Mouse (Mus musculus): ENCODE results near the gene Dock8. TPM values are rescaled to one million over a fixed set of nuclear protein-coding genes. Genes with fewer than 3 reads are reported as not detected.

Gene Dock8
- polyA plus RNA-seq, 2 experiments = 4.8 to 8.3 TPM

DNA sequence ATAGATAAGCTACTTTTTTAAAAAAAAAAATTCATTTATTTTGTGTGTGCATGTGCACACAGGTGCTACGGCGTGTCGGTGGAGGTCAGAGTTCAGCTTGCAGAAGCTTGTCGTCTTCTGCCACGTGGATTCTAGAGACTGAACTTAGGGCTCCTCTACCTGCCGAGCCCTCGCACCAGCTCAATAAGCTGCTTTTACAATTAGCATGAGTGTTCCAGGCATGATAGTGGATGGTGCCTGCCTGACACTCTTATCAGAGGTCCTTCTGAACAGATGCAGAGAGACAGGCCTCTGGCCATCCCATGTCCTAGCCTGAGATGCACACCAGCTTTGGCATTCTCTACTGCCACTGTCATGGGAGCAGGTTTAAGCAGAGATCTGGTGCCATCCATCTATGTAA lies 55.7 kb downstream of the Dock8 start:
- no peak overlapping the region for H3K4me3 ChIP-seq (replicated peaks; ENCODE audit: low read length)
- no peaks in the 10 kb centered on the region for H3K27me3 ChIP-seq (ENCODE audit: control insufficient read depth, insufficient read depth, low read length)
- WGBS = 90% methylated on average over 7 of the region's 7 CpGs
- no peak overlapping the region for H3K4me2 ChIP-seq (replicated peaks; ENCODE audit: low read depth, low read length, severe bottlenecking)
- DNase-seq (ENCODE audit: low spot score) = no peak
- no peaks in the 10 kb centered on the region for H3K9me3 ChIP-seq (ENCODE audit: control insufficient read depth, low read length)
- no peak for TF ChIP-seq POLR2A (IDR thresholded peaks at IDR 0.05; ENCODE audit: borderline replicate concordance, extremely low read depth, insufficient read depth, insufficient read length)
- no peak overlapping the region for H3K27ac ChIP-seq (replicated peaks; ENCODE audit: low read depth, low read length)
- peaks cover 2% of the 10 kb centered on the region; the same call in 1 of the 2 replicates for H3K4me1 ChIP-seq (ENCODE audit: control insufficient read depth, insufficient read depth, low read length)
- H3K9ac ChIP-seq (ENCODE audit: low read depth, low read length, severe bottlenecking) = no peak overlapping the region
- no peaks in the 10 kb centered on the region for H3K36me3 ChIP-seq (ENCODE audit: control insufficient read depth, insufficient read depth, low read length)
- no peak for ATAC-seq (ENCODE audit: low FRiP score, low read depth)

DNA sequence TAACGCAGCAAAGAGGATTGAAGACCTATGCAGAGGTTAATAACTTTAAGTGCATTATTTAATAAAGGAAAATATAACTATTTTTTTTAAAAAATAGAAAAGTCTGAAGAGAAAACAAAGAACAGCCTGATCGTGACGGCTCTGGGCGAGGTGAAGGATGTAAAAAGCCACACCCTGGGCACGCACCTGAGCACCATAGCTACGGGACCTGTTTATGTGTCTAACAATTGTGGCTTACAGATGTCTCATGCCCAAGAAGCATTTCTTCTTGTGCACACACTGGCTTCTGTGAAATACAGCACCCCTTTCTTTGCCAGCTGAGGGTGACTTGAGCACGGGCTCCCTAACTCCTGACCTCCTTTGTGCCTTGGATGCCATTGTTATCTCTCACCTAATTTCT lies 56.2 kb downstream of the Dock8 start:
- H3K27me3 ChIP-seq (ENCODE audit: control insufficient read depth, insufficient read depth, low read length) = no peaks in the 10 kb centered on the region
- H3K4me1 ChIP-seq (ENCODE audit: control insufficient read depth, insufficient read depth, low read length) = peaks cover 6% of the 10 kb centered on the region
- no peak for TF ChIP-seq POLR2A (IDR thresholded peaks at IDR 0.05; ENCODE audit: borderline replicate concordance, extremely low read depth, insufficient read depth, insufficient read length)
- no peak overlapping the region for H3K27ac ChIP-seq (replicated peaks; ENCODE audit: low read depth, low read length)
- H3K9me3 ChIP-seq (ENCODE audit: control insufficient read depth, low read length) = no peaks in the 10 kb centered on the region
- 83% methylated on average over 7 of the region's 7 CpGs for WGBS
- H3K4me2 ChIP-seq (replicated peaks; ENCODE audit: low read depth, low read length, severe bottlenecking) = no peak overlapping the region
- no peak for DNase-seq (ENCODE audit: low spot score)
- no peak overlapping the region for H3K9ac ChIP-seq (ENCODE audit: low read depth, low read length, severe bottlenecking)
- no peak for ATAC-seq (ENCODE audit: low FRiP score, low read depth)
- H3K36me3 ChIP-seq (ENCODE audit: control insufficient read depth, insufficient read depth, low read length) = no peaks in the 10 kb centered on the region
- H3K4me3 ChIP-seq (replicated peaks; ENCODE audit: low read length) = no peak overlapping the region

DNA sequence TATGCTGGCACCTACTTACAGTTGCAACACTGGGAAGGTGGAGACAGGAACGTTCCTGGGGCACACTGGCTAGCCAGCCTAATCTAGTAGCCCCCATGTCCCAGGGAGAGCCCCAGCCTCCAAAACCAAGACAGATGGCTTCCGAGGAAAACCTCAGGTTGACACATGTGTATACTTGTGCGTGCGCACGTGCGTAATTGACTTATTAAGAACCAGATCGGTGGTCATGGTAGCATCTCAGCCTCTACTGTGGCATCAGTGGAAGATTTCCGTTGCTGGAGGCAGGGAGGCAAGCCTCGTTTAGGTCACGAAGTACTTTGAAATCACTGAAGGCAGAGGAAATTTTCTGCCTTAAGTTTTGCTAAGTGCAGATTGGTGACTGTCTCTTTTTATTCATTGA lies 56.9 kb downstream of the Dock8 start:
- ATAC-seq (ENCODE audit: low FRiP score, low read depth) (no peak), DNase-seq (ENCODE audit: low spot score) (no peak)
- WGBS = 83% methylated on average over 10 of the region's 10 CpGs
- no peak overlapping the region for H3K9ac ChIP-seq (ENCODE audit: low read depth, low read length, severe bottlenecking)
- H3K4me3 ChIP-seq (replicated peaks; ENCODE audit: low read length) = no peak overlapping the region
- no peaks in the 10 kb centered on the region for H3K27me3 ChIP-seq (ENCODE audit: control insufficient read depth, insufficient read depth, low read length)
- TF ChIP-seq POLR2A (IDR thresholded peaks at IDR 0.05; ENCODE audit: borderline replicate concordance, extremely low read depth, insufficient read depth, insufficient read length) = no peak
- no peak overlapping the region for H3K27ac ChIP-seq (replicated peaks; ENCODE audit: low read depth, low read length)
- H3K36me3 ChIP-seq (ENCODE audit: control insufficient read depth, insufficient read depth, low read length) = no peaks in the 10 kb centered on the region
- no peaks in the 10 kb centered on the region for H3K9me3 ChIP-seq (ENCODE audit: control insufficient read depth, low read length)
- H3K4me2 ChIP-seq (replicated peaks; ENCODE audit: low read depth, low read length, severe bottlenecking) = no peak overlapping the region
- peaks cover 6% of the 10 kb centered on the region for H3K4me1 ChIP-seq (ENCODE audit: control insufficient read depth, insufficient read depth, low read length)

DNA sequence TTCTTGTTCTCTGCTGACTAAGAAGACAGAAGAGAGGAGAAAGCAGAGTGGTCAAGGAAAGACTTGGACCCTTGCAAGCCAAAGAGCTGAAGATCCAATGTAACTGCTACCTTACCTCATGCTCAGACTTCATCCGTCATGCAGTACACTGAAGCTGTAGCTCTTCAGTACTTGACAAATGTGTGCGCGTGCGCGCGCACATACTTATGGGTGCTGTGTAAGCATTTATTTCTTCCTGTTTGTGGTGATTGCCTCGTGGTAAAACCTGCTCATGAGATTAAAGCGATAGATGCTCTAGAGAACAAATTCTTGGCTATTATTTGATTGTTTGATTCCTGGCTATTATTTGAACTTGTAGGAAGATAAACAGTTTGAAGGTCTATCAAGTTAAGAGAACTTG lies 58.5 kb downstream of the Dock8 start:
- H3K4me2 ChIP-seq (replicated peaks; ENCODE audit: low read depth, low read length, severe bottlenecking) = no peak overlapping the region
- H3K9me3 ChIP-seq (ENCODE audit: control insufficient read depth, low read length) = no peaks in the 10 kb centered on the region
- no peak for ATAC-seq (ENCODE audit: low FRiP score, low read depth)
- 88% methylated on average over 8 of the region's 8 CpGs for WGBS
- H3K4me1 ChIP-seq (ENCODE audit: control insufficient read depth, insufficient read depth, low read length) = peaks cover 6% of the 10 kb centered on the region
- H3K27me3 ChIP-seq (ENCODE audit: control insufficient read depth, insufficient read depth, low read length) = no peaks in the 10 kb centered on the region
- no peak for TF ChIP-seq POLR2A (IDR thresholded peaks at IDR 0.05; ENCODE audit: borderline replicate concordance, extremely low read depth, insufficient read depth, insufficient read length)
- no peak overlapping the region for H3K9ac ChIP-seq (ENCODE audit: low read depth, low read length, severe bottlenecking)
- H3K4me3 ChIP-seq (replicated peaks; ENCODE audit: low read length) = no peak overlapping the region
- DNase-seq (ENCODE audit: low spot score) = no peak
- H3K36me3 ChIP-seq (ENCODE audit: control insufficient read depth, insufficient read depth, low read length) = no peaks in the 10 kb centered on the region
- H3K27ac ChIP-seq (replicated peaks; ENCODE audit: low read depth, low read length) = no peak overlapping the region

DNA sequence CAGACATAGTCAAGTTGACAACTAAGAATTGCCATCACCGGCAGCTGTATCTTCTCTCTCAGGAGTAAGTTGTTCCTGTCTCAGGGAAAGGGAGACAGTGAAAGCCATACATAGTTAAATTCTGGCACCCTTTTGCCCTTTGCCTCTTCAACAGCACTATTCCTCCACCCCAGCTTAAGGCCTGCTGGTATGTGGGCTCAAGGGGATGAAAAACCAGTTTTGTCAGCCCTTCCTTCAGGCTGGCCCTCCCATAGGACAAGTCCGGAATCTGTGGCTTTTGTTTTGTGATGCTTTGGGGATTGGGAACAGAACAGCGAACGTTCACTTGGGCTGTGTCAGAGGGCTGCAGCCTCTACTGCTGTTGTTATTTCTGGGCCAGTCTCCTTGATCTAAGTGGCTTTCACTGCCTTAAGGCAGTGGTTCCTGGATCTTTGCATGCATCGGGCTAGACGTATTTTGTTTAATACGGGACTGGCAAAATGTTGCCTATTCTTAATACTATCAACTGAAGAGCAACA lies 60.6 kb downstream of the Dock8 start:
- no peak for ATAC-seq (ENCODE audit: low FRiP score, low read depth)
- no peak overlapping the region for H3K9ac ChIP-seq (ENCODE audit: low read depth, low read length, severe bottlenecking)
- no peak for DNase-seq (ENCODE audit: low spot score)
- H3K36me3 ChIP-seq (ENCODE audit: control insufficient read depth, insufficient read depth, low read length) = no peaks in the 10 kb centered on the region
- H3K4me3 ChIP-seq (replicated peaks; ENCODE audit: low read length) = 0 out of 2 replicates have a peak overlapping the region, but pooled peaks have one; percentile 1
- peak overlapping the region; percentile 40; the same call in 1 of the 2 replicates for H3K4me2 ChIP-seq (replicated peaks; ENCODE audit: low read depth, low read length, severe bottlenecking)
- WGBS = 64% methylated on average over 7 of the region's 7 CpGs
- no peaks in the 10 kb centered on the region for H3K27me3 ChIP-seq (ENCODE audit: control insufficient read depth, insufficient read depth, low read length)
- H3K27ac ChIP-seq (replicated peaks; ENCODE audit: low read depth, low read length) = no peak overlapping the region
- no peak for TF ChIP-seq POLR2A (IDR thresholded peaks at IDR 0.05; ENCODE audit: borderline replicate concordance, extremely low read depth, insufficient read depth, insufficient read length)
- H3K9me3 ChIP-seq (ENCODE audit: control insufficient read depth, low read length) = no peaks in the 10 kb centered on the region
- H3K4me1 ChIP-seq (ENCODE audit: control insufficient read depth, insufficient read depth, low read length) = peaks cover 6% of the 10 kb centered on the region
